Mouse (Mus musculus) lung, embryonic 14.5 days (tissue): ENCODE data around the gene Xirp1. TPM values are rescaled to one million over a fixed set of nuclear protein-coding genes. Genes with fewer than 3 reads are reported as not detected.

ENCODE experiments used
- ATAC-seq: fragments of 200-750 bp; cut with Nextera tagmentation; 2 replicates; pipeline ENCODE4 v1.8.0; 2017; ENCODE audit warnings: mild to moderate bottlenecking, moderate TSS enrichment, moderate library complexity; ENCODE audit not compliant: insufficient read depth
- DNase-seq: peaks from one replicate; pipeline ENCODE4 v3.0.0-alpha.2; 2015
- H3K27ac ChIP-seq: fragments of 300-500 bp; sonication (generic); 2 replicates; pipeline ENCODE4 v1.5.1; 2014; ENCODE audit warnings: low read depth, mild to moderate bottlenecking, moderate library complexity
- H3K27me3 ChIP-seq: fragments of 300-500 bp; sonication (generic); 2 replicates; pipeline ENCODE4 v1.6.1; 2014; ENCODE audit warnings: low read length, control low read depth; ENCODE audit not compliant: insufficient read depth
- H3K36me3 ChIP-seq: fragments of 300-500 bp; sonication (generic); 2 replicates; pipeline ENCODE4 v1.6.1; 2014; ENCODE audit warnings: control low read depth; ENCODE audit not compliant: insufficient read depth
- H3K4me1 ChIP-seq: fragments of 300-500 bp; sonication (generic); 2 replicates; pipeline ENCODE4 v1.6.1; 2014; ENCODE audit warnings: antibody characterized with exemption, control low read depth; ENCODE audit not compliant: insufficient read depth
- H3K4me2 ChIP-seq: fragments of 300-500 bp; sonication (generic); 2 replicates; pipeline ENCODE4 v1.6.1; 2014; ENCODE audit warnings: mild to moderate bottlenecking
- H3K4me3 ChIP-seq: fragments of 300-500 bp; sonication (generic); 2 replicates; pipeline ENCODE4 v1.5.1; 2014; ENCODE audit warnings: low read depth, low read length
- H3K9ac ChIP-seq: fragments of 300-500 bp; sonication (generic); 2 replicates; pipeline ENCODE4 v1.6.1; 2014
- H3K9me3 ChIP-seq: fragments of 300-500 bp; sonication (generic); 2 replicates; pipeline ENCODE4 v1.6.1; 2016; ENCODE audit warnings: low read depth, low read length, control low read depth
- CTCF ChIP-seq: IDR thresholded peaks from 2 replicates; pipeline ENCODE4 v1.5.1; 2016; ENCODE audit warnings: antibody characterized with exemption, low read depth
- WGBS: fragments of 180-500 bp; shearing (Covaris S2); extraction: QIAGEN DNeasy Blood & Tissue Kit; methylation state at CpG from one replicate; pipeline ENCODE4 v1.1.7; 2014; 5-methylcytosine and 5-hydroxymethylcytosine counted together
- polyA plus RNA-seq: library from polyadenylated mRNA; unstranded; fragments of >200 nt; fragmentation: Nextera tagmentation; extraction: Ambion mirVana; gene quantifications from 2 replicates; pipeline ENCODE4 v1.2.1, GENCODE M21; 2014

The Xirp1 gene
- 0.07 and 0.87 TPM in 2 replicates for polyA plus RNA-seq

DNA sequence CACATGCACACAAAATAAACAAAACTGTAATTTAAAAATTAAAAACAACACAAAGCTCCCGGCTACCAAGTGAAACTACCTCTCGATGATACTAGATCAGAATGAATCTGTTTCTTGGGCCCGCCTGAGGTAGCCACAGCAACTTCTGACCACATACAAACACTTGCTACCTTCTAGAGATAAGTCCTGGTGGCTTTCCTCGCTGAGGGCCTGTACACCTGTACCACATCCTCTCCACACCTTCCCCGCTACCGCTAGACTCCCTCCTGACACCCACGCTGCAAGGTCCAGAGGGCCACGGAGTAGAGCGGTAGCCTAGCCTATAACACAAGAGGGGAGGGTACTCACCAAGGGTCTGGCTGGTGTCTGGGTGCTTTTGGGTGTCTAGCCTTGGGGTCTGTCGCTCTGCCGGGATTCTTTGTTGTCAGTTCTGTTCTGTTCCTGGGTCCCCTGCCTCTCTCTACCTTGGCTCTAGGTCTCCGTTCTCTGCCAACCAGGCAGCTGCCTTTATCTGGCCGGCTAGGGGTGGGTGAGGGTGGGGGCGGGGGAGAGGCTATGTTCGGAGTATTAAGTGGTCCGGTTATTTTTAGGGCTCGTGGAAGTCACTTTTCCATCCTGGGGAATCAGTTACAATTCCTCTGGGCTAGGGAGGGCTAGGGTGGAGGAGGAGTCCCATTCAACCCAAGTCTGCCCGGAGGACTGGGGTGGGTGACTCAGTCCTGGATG lies at the start of gene Xirp1:
Gene Xirp1, minus strand, starts transcription at position 513 of the 726 bp plus-strand sequence.
- 74% methylated on average over 18 of the region's 18 CpGs for WGBS
- H3K9ac ChIP-seq, result no peak within 1 kb of the TSS
- H3K4me3 ChIP-seq, result no peak within 1 kb of the TSS
- peak within 1 kb of the TSS; percentile 36; the same call in 1 of the 2 replicates for H3K27ac ChIP-seq
- no peaks in the 10 kb centered on the region for H3K9me3 ChIP-seq
- H3K36me3 ChIP-seq, result no peaks in the 10 kb centered on the region
- ATAC-seq (no peak), DNase-seq (no peak)
- no peak for TF ChIP-seq CTCF
- H3K27me3 ChIP-seq, result no peaks in the 10 kb centered on the region
- 0 out of 2 replicates have a peak, but pooled peaks cover 6% of the 10 kb centered on the region for H3K4me1 ChIP-seq
- H3K4me2 ChIP-seq, result no peak within 1 kb of the TSS

DNA sequence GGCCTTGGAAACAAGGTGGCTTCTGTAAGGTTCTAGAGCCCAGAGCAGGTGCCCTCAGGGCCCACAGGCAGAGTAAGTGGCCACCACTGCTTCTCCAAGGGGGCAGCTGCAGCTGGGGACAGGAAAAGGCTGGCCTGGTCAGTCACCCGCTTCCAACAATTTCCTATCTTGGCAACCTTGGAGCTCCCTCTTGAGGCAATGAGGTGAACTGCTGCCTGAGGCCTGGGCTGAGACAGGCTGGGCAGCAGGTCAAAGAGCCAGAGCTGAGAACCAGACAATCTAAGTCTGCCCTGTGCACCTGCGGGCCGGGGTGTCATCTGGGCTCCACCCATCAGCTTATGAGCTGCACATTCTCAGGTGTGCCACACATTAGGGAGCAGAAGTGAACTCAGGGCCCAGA lies 49.8 kb upstream of the Xirp1 start:
- Histone ChIP-seq H3K9ac (no peak overlapping the region), H3K4me2 (no peak overlapping the region), H3K4me3 (no peak overlapping the region), H3K4me1 (no peaks in the 10 kb centered on the region), H3K27ac (no peak overlapping the region), H3K27me3 (no peaks in the 10 kb centered on the region), H3K36me3 (no peaks in the 10 kb centered on the region), H3K9me3 (no peaks in the 10 kb centered on the region)
- ATAC-seq, result peak; percentile 49; the same call in 1 of the 2 replicates
- peak; percentile 96 for TF ChIP-seq CTCF
- 9% methylated on average over 3 of the region's 3 CpGs for WGBS
- DNase-seq, result peak; percentile 90

DNA sequence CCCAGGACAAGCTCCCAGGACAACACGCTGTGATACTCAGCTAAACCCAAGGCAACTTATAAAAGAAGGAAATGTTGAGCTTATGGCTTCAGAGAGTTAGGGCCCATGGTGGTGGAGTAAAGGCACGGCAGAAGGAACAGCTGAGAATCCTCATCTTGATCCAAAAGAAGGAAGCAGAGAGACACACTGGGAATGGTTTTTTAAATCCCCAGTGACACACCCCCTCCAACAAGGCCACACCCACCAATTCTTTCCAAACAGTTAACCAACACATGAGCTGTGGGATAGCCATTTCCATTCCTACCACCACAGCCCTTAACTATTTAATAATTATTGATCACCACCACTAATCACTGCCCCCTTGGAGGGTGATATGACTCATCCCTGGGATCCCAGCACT lies 47.9 kb upstream of the Xirp1 start:
- no peaks in the 10 kb centered on the region for H3K4me1 ChIP-seq
- H3K9ac ChIP-seq, result no peak overlapping the region
- ATAC-seq (no peak), DNase-seq (no peak)
- no peak overlapping the region for H3K4me3 ChIP-seq
- H3K4me2 ChIP-seq, result no peak overlapping the region
- H3K27ac ChIP-seq, result no peak overlapping the region
- no peaks in the 10 kb centered on the region for H3K9me3 ChIP-seq
- 64% methylated on average over 2 of the region's 2 CpGs for WGBS
- H3K36me3 ChIP-seq, result no peaks in the 10 kb centered on the region
- no peak for TF ChIP-seq CTCF
- no peaks in the 10 kb centered on the region for H3K27me3 ChIP-seq

DNA sequence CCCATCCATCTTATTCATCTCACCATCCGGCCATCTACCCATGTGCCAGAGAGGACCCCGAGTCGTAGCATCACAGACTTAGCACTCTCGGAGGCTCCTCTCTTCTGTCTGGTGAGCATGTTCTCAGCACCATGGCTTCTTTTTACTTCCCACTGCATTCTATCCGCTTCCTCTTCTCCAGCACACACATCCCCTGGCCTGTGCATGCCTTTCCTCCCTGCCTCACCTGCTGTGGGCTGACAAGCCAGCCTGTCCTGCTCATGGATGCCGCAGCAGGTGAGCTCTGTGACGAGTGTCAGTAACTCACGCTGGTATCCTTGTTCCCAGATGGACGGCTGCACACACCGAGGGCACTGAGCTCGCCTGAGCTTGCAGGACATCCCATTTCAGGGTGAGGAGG lies 46.4 kb upstream of the Xirp1 start, which contains the start of gene Cx3cr1:
Gene Cx3cr1, minus strand, starts transcription at position 101 of the 400 bp plus-strand sequence.
- TF ChIP-seq CTCF, result no peak
- no peak within 1 kb of the TSS for H3K4me2 ChIP-seq
- no peak within 1 kb of the TSS for H3K9ac ChIP-seq
- no peaks in the 10 kb centered on the region for H3K4me1 ChIP-seq
- H3K27me3 ChIP-seq, result no peaks in the 10 kb centered on the region
- DNase-seq (no peak), ATAC-seq (no peak)
- H3K4me3 ChIP-seq, result no peak within 1 kb of the TSS
- 76% methylated on average over 11 of the region's 11 CpGs for WGBS
- H3K27ac ChIP-seq, result no peak within 1 kb of the TSS
- no peaks in the 10 kb centered on the region for H3K36me3 ChIP-seq
- H3K9me3 ChIP-seq, result no peaks in the 10 kb centered on the region

DNA sequence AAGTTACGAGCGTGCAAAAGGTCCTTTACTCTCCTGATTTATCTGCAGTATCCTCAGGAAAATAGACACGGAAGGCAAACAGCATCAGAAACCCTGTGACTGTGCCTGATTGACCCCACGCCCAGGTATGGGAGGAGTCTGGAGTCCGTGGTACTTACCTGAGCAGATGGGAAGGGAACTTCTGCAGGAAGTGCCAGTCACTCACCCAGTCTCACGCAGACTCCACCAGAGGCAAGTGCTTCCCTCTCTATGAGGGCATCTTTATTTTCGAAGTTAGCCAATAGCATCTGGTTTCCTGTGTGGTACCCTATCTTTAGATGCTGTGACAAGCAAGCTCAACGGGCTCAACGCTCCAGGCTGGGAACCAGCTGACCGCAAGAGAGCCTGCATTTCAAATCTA lies 44.6 kb upstream of the Xirp1 start:
- Histone ChIP-seq H3K9me3 (no peaks in the 10 kb centered on the region), H3K4me3 (no peak overlapping the region), H3K4me1 (no peaks in the 10 kb centered on the region), H3K27me3 (no peaks in the 10 kb centered on the region), H3K9ac (no peak overlapping the region), H3K36me3 (no peaks in the 10 kb centered on the region), H3K4me2 (no peak overlapping the region), H3K27ac (no peak overlapping the region)
- no peak for TF ChIP-seq CTCF
- DNase-seq (no peak), ATAC-seq (no peak)
- WGBS, result 46% methylated on average over 10 of the region's 10 CpGs

DNA sequence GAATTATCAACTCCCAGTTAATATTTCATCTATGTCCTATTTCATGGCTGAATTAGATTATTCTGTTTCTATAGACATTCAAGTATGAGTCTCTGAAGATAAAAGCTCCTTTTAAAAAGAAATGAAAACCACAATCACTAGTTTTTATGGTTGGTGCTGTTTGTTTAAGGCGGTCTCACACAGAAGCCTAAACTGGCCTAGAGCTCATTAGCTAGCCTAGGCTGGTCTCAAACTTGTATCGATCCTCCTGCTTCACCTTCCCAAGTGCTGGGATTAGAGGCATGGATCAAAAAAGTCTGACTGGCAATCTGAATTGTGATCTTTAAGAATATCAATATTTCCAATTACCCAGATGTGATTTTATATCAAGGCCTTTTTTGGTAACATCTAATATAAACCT lies 44.2 kb upstream of the Xirp1 start:
- Histone ChIP-seq H3K27ac (no peak overlapping the region), H3K36me3 (no peaks in the 10 kb centered on the region), H3K9ac (no peak overlapping the region), H3K27me3 (no peaks in the 10 kb centered on the region), H3K4me2 (no peak overlapping the region), H3K9me3 (no peaks in the 10 kb centered on the region), H3K4me1 (no peaks in the 10 kb centered on the region), H3K4me3 (no peak overlapping the region)
- 72% methylated on average over 2 of the region's 2 CpGs for WGBS
- DNase-seq (no peak), ATAC-seq (no peak)
- no peak for TF ChIP-seq CTCF

DNA sequence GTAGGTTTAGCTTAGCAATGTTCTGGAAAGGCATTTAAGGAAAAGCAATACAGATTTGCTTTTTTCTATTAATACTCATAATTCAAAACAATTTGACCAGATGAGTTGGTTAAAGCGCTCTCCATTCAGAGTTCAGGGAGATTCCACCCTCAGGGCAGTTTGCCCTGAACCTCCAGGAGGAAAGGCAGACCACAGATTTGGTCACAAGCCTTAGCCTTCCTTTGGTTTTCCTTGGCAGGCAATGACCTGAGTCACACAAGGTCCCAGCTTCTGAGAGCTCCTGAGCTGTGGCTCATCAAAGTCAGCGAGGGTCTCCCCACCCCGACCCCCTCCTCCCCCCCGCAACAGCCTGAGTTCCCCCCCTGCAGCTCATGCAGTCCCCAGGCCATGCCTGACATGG lies 40.9 kb upstream of the Xirp1 start:
- 52% methylated on average over 4 of the region's 4 CpGs for WGBS
- no peak overlapping the region for H3K4me3 ChIP-seq
- H3K27me3 ChIP-seq, result no peaks in the 10 kb centered on the region
- H3K9me3 ChIP-seq, result no peaks in the 10 kb centered on the region
- no peak overlapping the region for H3K4me2 ChIP-seq
- H3K27ac ChIP-seq, result no peak overlapping the region
- DNase-seq, result no peak
- no peak for TF ChIP-seq CTCF
- no peaks in the 10 kb centered on the region for H3K4me1 ChIP-seq
- H3K9ac ChIP-seq, result no peak overlapping the region
- H3K36me3 ChIP-seq, result no peaks in the 10 kb centered on the region
- no peak for ATAC-seq
